ENCODE assay signal across 26 mouse cellular contexts in genomic region chr5:81301874-81302273, GRCm38 (mm10).
"Had no signal": no experiment of that assay in that cellular context is flagged by ENCODE, and none has a peak within 500 bp of the region (broad histone marks: within the 10 kb centered on the region; RNA-seq: fewer than 3 reads in every experiment).

No protein-coding gene starts in this region.

- H3K27ac ChIP-seq: embryonic facial prominence, embryonic 10.5 days; embryonic facial prominence, embryonic 12.5 days; embryonic facial prominence, embryonic 13.5 days; embryonic facial prominence, embryonic 15.5 days; forebrain, embryonic 10.5 days; forebrain, embryonic 12.5 days; forebrain, embryonic 13.5 days; forebrain, embryonic 15.5 days; gastrocnemius, adult 2 months; heart, adult 2 months had no signal

- H3K4me2 ChIP-seq: embryonic facial prominence, embryonic 12.5 days; embryonic facial prominence, embryonic 13.5 days; embryonic facial prominence, embryonic 15.5 days; forebrain, embryonic 12.5 days; forebrain, embryonic 13.5 days; forebrain, embryonic 15.5 days had no signal

- H3K4me3 ChIP-seq: embryonic facial prominence, embryonic 10.5 days; embryonic facial prominence, embryonic 12.5 days; embryonic facial prominence, embryonic 13.5 days; embryonic facial prominence, embryonic 15.5 days; erythroblast, embryonic 14.5 days; forebrain, embryonic 10.5 days; forebrain, embryonic 12.5 days; forebrain, embryonic 13.5 days; forebrain, embryonic 15.5 days; gastrocnemius, adult 2 months; heart, adult 2 months had no signal

- H3K4me1 ChIP-seq: embryonic facial prominence, embryonic 10.5 days; embryonic facial prominence, embryonic 12.5 days; embryonic facial prominence, embryonic 13.5 days; embryonic facial prominence, embryonic 15.5 days; forebrain, embryonic 10.5 days; forebrain, embryonic 12.5 days; forebrain, embryonic 13.5 days; forebrain, embryonic 15.5 days had no signal

- H3K27me3 ChIP-seq: embryonic facial prominence, embryonic 12.5 days; embryonic facial prominence, embryonic 13.5 days; embryonic facial prominence, embryonic 15.5 days; forebrain, embryonic 12.5 days; forebrain, embryonic 13.5 days; forebrain, embryonic 15.5 days had no signal

- H3K9ac ChIP-seq: embryonic facial prominence, embryonic 12.5 days; embryonic facial prominence, embryonic 13.5 days; embryonic facial prominence, embryonic 15.5 days; forebrain, embryonic 12.5 days; forebrain, embryonic 13.5 days; forebrain, embryonic 15.5 days; forebrain, postnatal 0 days had no signal

- H3K36me3 ChIP-seq: embryonic facial prominence, embryonic 10.5 days; embryonic facial prominence, embryonic 12.5 days; embryonic facial prominence, embryonic 13.5 days; embryonic facial prominence, embryonic 15.5 days; forebrain, embryonic 10.5 days; forebrain, embryonic 12.5 days; forebrain, embryonic 15.5 days had no signal

- DNase-seq: cerebellum, adult 9-11 months; cerebellum, postnatal 10 days; cerebellum, postnatal 14 days; cerebellum, postnatal 25 days; cerebellum, postnatal 36 days; embryo, embryonic 11 days; forebrain, postnatal 0 days; gastrocnemius, adult 2 months; gastrocnemius, postnatal 10 days; gastrocnemius, postnatal 14 days; gastrocnemius, postnatal 25 days; gastrocnemius, postnatal 36 days; heart, adult 11 months; heart, adult 18-20 months; heart, adult 2 months had no signal

- ATAC-seq: forebrain, embryonic 13.5 days; forebrain, embryonic 14.5 days; forebrain, embryonic 15.5 days; forebrain, embryonic 16.5 days; forebrain, postnatal 0 days had no signal

- H3K9me3 ChIP-seq: embryonic facial prominence, embryonic 12.5 days; embryonic facial prominence, embryonic 13.5 days; embryonic facial prominence, embryonic 15.5 days; forebrain, embryonic 12.5 days; forebrain, embryonic 13.5 days; forebrain, embryonic 15.5 days had no signal
